Mouse (Mus musculus): ENCODE measurements around the gene Gm44965.

- TF ChIP-seq CTCF (IDR thresholded peaks at IDR 0.05) (no peak), EP300 (IDR thresholded peaks at IDR 0.05) (no peak)
These were observed 34.6 kb downstream of the Gm44965 start for GRCm38 (mm10) chr6:48628377-48628776.

Measured in lung, postnatal 0 days (tissue).